Mouse (Mus musculus) brown adipose tissue, adult 24 weeks (tissue): ENCODE data around the gene Ckap4. TPM values are rescaled to one million over a fixed set of nuclear protein-coding genes. Genes with fewer than 3 reads are reported as not detected.

Experiments
- H3K27ac ChIP-seq: fragments of 200-500 bp; replicated peaks from 2 replicates; pipeline ENCODE4 v1.5.1; 2012; ENCODE audit warnings: low read depth, mild to moderate bottlenecking, low read length
- H3K4me1 ChIP-seq: fragments of 200-500 bp; 2 replicates; pipeline ENCODE4 v1.6.1; 2012; ENCODE audit warnings: low read length, mixed read lengths; ENCODE audit not compliant: control insufficient read depth, insufficient read depth, insufficient read length
- H3K4me3 ChIP-seq: fragments of 200-500 bp; 2 replicates; pipeline ENCODE4 v1.5.1; 2012; ENCODE audit warnings: low read depth, mild to moderate bottlenecking, low read length, moderate library complexity; ENCODE audit not compliant: insufficient read depth
- polyA plus RNA-seq: library from polyadenylated mRNA; stranded (reverse); fragments of >200 nt; gene quantifications from 2 replicates; pipeline ENCODE4 v1.2.4, GENCODE M21; 2012; ENCODE audit not compliant: missing spikeins, insufficient read depth, insufficient read length

The Ckap4 gene
- polyA plus RNA-seq, 1 experiment = 2.9 TPM

DNA sequence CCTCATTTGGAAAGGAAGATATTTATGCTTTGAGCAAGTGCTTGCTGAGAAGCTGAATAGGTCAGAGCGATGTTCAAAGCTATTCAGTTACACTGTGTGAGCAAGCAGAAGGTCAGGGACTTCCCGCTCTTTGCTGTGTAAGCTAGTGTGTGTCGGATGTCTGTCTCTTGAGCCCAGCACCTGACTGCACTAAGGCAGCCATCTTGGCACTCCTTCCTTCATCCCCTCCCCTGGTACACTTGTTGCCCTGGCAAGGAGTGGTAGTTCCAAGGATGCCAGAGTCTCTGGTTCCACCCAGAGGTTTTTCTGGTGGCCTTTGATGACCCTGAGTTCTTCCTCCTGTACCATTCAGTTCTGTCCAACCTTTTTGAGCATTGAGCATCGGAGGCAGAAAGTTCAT, 26.1 kb upstream of the Ckap4 start:
- Histone ChIP-seq H3K27ac (no peak overlapping the region), H3K4me1 (peaks cover 2% of the 10 kb centered on the region; the same call in 1 of the 2 replicates), H3K4me3 (no peak overlapping the region)

DNA sequence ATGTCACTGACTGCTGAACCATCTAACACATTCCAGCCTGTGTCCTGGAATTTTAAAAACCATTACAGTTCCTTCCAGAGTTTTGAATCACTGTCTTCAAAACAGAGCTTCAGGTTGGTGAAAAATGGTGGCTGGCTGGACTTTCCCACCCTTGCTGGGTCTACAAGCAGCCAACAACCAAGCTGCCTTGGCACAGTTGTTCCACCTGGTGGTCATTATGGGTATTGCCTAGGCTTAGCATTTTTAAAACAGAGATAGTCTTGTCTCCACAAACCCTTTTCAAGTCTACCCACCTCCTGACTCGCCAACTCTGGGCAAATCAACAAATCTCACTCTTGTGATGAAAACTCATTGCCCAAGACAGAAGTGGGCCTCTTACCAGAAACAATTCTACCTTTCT, 24.6 kb upstream of the Ckap4 start:
- no peak overlapping the region for H3K4me3 ChIP-seq

DNA sequence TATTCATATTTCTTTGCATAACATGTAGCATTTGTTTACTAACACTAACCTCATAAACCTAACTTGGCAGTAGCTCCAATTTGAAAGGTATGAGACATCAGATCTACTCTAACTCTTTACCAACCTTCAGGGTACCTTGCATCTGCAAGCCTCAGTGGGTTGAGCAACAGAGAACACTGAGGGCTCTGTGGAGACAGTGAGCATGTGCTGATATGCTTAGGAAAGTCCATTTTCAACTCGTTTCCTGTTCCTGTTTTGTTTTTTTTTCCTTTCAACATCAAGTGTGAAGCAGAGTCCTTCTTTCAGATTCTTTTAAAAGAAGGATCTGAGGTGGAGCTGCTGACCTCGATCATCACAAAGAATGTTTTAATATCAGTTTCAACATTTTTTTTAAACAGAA, 22.3 kb upstream of the Ckap4 start:
- no peaks in the 10 kb centered on the region for H3K4me1 ChIP-seq
- no peak overlapping the region for H3K4me3 ChIP-seq
- no peak overlapping the region for H3K27ac ChIP-seq

More for the DNA sequence above, 24.6 kb upstream of the Ckap4 start:
- no peak overlapping the region for H3K27ac ChIP-seq
- H3K4me1 ChIP-seq = peaks cover 2% of the 10 kb centered on the region; the same call in 1 of the 2 replicates

DNA sequence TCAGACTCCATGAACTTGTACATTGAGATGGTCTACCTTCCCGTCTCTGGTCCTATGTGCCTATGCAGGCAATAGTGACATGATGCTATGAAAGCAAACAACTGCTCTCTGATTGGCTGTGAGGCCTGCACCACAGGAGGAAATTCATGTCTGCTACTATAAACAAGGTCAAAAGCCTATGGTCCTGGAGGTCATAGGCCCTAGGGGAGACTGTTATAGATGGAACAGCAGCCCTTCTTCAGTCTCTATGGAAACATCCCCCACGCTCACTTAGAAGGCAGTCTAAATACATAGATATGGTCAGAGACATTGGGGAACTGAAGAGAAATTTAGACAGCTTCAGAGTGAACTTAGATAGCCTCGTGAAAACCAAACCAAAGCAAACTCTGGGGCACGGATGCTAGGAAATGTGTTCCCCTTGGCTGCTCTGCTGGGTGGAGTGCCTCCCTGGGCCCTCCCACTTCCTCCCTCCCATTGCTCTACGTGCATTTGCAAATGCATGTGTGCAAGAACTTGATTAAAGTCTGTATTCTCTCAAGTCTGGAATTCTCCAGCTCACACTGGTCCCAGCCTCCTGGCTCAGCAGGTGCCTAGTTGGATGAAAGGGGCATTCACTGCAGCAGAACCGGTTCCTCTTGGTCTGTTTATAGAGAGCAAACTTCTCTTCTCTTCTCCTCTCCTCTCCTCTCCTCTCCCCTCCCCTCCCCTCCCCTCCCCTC, 20.6 kb upstream of the Ckap4 start:
- no peak overlapping the region for H3K27ac ChIP-seq
- no peaks in the 10 kb centered on the region for H3K4me1 ChIP-seq
- no peak overlapping the region for H3K4me3 ChIP-seq

DNA sequence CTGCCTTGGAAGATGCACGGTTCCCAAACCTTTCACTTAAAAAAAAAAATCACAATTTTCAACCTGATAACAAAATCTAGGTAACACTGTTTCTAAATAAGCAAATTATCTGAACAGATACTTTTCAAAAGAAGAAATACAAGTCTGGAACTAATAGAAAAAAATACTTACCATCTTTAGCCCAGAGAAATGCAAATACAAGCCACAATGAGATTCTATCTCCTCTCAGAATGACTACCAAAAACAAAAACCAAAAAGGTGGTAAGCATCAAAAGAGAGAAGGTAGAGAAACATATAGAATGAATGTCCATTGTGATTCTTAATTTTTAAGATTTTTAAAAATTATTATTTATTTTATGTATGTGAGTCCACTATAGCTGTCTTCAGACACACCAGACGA, 18.6 kb upstream of the Ckap4 start:
- no peak overlapping the region for H3K4me3 ChIP-seq
- H3K27ac ChIP-seq = no peak overlapping the region
- no peaks in the 10 kb centered on the region; the same call in 1 of the 2 replicates for H3K4me1 ChIP-seq

DNA sequence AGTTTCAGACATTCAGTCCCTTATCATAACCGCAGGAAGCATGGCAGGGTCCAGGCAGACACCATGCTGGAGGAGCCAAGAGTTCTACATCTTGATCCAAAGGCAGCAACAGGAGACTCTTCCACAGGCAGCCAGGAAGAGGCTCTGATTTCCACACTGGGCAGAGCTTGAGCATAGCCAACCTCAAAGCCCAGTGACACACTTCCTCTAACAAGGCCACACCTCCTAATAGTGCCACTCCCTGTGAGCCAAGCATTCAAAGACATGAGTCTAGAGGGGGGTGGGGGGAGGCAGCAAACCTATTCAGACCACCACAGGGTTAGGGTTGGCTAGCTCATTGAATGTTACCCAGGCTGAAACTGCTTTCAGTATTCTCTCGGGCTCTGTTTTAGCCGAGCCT, 18.0 kb upstream of the Ckap4 start:
- no peaks in the 10 kb centered on the region; the same call in 1 of the 2 replicates for H3K4me1 ChIP-seq
- H3K27ac ChIP-seq = no peak overlapping the region
- no peak overlapping the region for H3K4me3 ChIP-seq

DNA sequence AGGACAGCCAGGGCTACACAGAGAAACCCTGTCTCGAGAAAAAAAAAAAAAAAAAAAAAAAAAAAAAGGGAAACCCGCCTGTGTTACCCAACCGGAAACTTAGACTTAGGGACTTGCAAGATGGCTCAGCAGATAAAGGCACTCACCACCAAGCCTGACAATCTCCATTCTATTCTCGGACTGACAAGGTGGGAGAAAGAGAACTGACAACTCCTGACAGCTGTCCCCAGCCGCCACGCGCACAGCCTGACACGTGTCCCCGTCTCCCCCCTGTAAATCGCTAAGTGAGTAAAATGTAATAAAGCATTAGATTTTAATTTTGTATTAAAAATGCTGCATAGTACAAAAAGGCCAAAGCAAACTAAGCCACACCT, 16.0 kb upstream of the Ckap4 start:
- H3K4me1 ChIP-seq = no peaks in the 10 kb centered on the region; the same call in 1 of the 2 replicates
- no peak overlapping the region for H3K27ac ChIP-seq
- no peak overlapping the region for H3K4me3 ChIP-seq

DNA sequence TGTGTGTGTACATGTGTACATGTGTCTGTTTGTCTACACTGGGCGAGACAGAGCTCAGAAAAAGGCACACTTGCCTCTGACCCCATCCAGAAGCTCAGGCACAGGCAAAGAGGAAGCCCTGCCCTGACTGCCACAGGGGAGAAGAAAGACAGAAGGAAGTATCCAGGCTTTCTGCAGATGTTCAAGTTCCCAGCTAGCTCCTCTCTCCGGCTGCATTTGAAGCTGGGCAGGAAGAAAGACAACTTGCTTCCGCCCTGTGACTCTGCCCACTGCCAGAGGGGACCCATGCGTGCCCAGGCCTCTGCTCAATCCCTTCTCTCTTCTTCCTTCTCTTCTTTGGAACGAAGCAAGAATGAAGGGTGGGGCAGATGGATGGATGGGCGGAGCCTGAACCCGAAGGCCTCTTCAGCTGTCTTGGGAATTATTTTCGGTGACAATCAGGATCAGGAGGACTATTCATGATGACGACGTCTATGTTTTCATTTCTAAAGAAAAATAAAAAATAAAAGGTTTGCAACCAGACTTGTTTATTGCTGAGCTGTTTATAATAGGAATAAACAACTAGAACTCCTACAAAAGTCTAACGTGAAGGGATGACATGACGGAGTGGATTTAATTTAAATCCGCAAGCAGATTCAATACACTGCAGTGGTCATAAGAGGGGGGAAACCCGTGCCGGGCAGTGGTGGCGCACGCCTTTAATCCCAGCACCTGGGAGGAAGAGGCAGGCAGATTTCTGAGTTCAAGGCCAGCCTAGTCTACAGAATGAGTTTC, 15.5 kb upstream of the Ckap4 start:
- Histone ChIP-seq H3K27ac (peak overlapping the region; percentile 62), H3K4me1 (no peaks in the 10 kb centered on the region; the same call in 1 of the 2 replicates), H3K4me3 (no peak overlapping the region)

DNA sequence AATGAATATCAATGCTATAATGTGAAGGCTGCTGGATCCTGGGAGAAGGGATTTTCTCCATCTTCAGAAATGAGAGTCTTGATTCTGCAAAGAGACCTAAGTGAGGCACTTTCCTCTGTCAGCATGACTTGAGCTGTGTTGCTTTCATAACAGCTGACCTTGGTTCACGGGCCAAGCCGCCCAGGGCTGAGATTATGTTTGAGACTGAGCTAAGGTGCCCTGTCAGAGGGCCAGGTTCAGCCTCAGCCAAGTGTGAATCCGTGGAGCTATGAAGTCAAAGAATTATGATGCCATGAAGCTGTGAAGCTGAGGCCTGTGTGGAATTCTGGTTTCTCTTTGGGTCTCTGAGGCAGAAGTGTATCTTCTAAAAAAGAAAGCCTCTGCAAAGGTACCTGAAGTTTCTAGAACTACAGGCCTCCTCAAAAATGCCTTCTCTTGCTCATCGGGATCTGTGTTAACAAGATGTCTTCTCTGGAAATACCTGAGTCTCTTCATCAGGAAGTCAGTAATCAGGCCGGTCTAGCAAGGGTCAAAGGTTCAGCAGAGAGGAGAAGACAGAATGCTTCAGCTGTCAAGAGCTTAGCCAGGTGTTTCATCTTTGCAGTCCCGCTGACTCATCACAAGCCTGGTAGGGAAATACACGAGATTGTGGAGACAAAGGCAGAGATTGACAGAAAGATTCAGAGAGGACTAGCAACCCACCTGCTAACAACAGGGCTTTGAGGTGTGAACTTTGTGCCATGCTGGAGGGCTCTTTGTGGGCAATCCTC, 11.2 kb upstream of the Ckap4 start:
- no peak overlapping the region for H3K27ac ChIP-seq
- no peak overlapping the region for H3K4me3 ChIP-seq
- H3K4me1 ChIP-seq = no peaks in the 10 kb centered on the region; the same call in 1 of the 2 replicates

DNA sequence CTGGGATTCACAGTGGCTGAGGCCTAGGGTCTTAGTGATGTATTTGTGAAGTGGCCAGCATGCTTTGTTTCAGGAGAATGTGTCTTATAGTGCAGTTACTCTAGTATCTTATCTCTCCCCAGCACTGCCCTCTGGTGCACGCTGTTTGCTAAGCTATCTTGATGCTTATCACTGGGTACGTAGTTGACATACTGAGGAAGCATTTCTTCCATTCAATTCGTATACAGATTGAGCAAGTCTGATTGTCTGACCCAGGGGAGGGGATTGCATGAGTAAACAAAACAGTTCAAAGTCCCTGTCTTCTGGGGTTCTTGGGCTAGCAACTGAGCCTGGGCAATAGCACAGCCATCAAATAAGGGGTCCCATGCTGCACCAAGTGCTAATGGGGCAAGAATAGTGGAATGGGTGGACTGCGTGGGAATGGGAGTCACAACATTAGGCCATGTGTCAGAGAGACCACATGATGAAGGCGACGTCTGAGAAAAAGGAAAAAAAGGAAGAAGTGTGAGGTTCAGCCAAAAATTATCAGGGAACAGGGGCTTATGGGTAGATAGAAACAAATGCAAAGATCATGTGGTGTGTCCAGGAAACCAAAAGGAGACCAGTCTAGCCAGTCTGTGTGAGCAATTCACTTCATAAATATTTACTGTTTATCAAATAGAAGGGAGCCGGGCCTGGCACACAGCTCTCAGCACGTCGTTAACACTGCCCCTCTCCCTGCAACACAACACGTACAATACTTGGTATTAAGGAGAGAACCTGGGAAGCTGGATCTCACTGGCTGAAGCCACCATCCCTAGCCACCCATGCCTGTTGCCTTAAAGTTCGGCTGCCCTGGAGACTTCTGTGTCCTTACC, 9.2 kb upstream of the Ckap4 start:
- no peak overlapping the region for H3K27ac ChIP-seq
- no peak overlapping the region for H3K4me3 ChIP-seq
- no peaks in the 10 kb centered on the region for H3K4me1 ChIP-seq

DNA sequence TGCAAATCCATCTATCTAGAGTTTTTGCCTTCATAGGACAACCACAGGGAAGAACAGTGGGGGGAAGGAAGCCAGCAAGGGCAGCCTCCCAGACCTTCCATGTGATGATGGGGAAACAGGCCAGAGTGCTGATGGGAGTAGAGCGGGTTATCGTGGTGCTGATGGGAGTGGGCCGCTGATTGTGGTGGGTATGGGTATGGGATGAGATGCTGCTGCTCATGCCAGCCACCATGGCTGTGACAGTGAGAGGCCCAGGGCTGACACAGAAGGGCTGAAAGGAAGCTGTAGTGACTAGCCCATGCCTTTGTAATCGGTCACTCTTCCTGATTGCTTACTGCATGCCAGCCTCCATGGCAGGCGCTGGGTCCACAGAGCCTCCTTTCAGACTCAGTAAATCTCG, 5.8 kb upstream of the Ckap4 start:
- Histone ChIP-seq H3K4me3 (no peak overlapping the region), H3K4me1 (no peaks in the 10 kb centered on the region), H3K27ac (no peak overlapping the region)

DNA sequence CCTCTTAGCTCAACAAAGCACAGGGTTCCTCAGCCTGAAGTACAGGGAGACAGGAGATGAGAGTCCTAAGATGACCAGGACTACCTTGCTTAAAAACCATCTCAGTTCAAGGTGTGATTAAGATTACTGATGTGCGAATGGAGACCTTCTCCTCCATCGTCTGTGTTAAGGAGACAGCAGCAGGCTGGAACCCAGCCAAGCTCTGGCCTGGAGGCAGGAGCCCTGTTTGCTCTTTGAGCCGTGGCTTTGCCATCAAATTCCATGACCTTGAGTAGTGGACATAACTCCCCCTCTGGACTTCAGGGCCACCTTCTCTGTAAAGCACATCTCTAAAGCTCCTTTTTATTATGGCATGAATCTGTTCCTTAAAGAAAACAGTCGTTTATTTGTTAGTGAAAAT, 2.0 kb upstream of the Ckap4 start:
- H3K4me1 ChIP-seq = peaks cover 5% of the 10 kb centered on the region
- no peak overlapping the region for H3K27ac ChIP-seq
- no peak overlapping the region for H3K4me3 ChIP-seq

DNA sequence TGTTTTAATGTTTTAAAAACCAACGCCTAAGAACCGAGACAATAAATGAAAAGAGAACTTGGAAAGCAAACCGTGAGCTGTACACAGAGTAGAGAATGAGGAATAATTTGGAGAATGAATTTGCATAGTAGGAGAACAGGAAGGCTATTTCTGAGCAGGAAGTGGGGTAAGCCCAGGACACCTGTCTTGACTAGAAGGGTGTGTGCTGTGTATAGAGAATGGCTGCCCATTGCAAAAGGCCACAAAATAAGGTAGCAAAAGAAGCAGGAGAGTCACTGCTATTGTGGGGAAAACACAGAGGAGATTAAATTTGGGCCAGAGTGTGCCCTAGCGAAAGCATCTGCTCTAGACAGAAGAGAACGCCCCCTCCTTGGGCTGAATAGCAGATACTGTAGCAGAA, 1.6 kb upstream of the Ckap4 start:
- Histone ChIP-seq H3K4me1 (peaks cover 5% of the 10 kb centered on the region), H3K4me3 (no peak overlapping the region), H3K27ac (no peak overlapping the region)

DNA sequence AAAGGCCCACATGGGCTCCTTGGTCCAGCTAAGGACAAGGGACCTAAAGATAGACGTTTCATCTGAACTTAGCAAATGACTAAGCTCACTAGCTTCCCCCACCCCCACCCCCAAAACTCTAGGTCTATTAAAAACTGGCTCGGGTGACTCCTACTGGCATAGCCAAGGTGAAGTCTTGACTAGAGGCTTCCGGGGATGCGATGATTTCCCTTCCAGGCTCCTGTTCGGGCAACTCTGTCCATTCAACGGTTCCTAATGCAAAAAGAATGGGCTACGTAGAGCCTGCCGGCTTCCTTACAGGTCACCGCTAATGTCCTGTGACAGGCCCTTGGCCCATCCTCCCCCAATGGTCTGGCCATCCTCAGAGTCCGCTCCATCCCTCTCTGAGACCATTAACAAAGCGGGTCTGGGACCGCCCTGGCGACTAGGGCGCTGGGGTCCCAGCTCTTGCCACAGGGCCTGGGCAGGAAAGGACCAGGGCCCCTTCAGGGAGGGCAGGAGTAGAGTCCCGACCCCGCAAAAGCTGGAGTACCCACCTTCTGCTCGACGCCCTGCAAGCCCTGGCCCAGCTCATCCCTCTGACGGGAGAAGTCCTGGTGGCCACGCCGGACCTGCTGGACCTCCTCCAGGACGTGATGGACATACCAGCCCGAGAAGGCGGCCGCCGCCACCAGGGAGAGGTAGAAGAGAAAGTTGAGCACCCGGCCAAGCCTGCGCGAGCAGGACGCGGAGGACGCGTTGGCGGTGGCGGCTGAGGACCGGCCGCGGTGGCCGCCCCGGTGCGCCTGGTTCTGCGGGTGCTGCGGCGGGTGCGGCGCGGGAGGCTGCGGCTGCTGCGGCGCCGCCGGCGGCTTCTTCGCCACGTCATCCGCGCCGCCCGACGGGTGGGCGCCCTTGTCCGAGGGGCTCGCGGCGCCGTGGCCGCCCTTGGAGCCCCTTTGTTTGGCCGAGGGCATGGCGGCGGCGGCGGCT, 665 bp downstream of the Ckap4 start:
- Histone ChIP-seq H3K4me1 (peaks cover 5% of the 10 kb centered on the region), H3K4me3 (peak overlapping the region; percentile 72), H3K27ac (peak overlapping the region; percentile 14; the same call in 1 of the 2 replicates)
